Mouse (Mus musculus) kidney, embryonic 14.5 days (tissue): ENCODE results near the gene Rab4b. TPM values are rescaled to one million over a fixed set of nuclear protein-coding genes. Genes with fewer than 3 reads are reported as not detected.

Experiments used
- ATAC-seq: fragments of 200-750 bp; cut with Nextera tagmentation; 2 replicates; pipeline ENCODE4 v1.8.0; 2017; ENCODE audit warnings: moderate number of reproducible peaks, mild to moderate bottlenecking, moderate TSS enrichment, moderate library complexity; ENCODE audit not compliant: low FRiP score, low TSS enrichment
- H3K27ac ChIP-seq: fragments of 300-500 bp; sonication (generic); 2 replicates; pipeline ENCODE4 v1.5.1; 2014; ENCODE audit warnings: low read depth, mild to moderate bottlenecking, low read length, moderate library complexity, mixed read lengths
- H3K27me3 ChIP-seq: fragments of 300-500 bp; sonication (generic); 2 replicates; pipeline ENCODE4 v1.6.1; 2014; ENCODE audit warnings: mild to moderate bottlenecking, low read length; ENCODE audit not compliant: control insufficient read depth, insufficient read depth
- H3K36me3 ChIP-seq: fragments of 300-500 bp; sonication (generic); 2 replicates; pipeline ENCODE4 v1.6.1; 2014; ENCODE audit warnings: low read length, mixed read lengths; ENCODE audit not compliant: control insufficient read depth, insufficient read depth
- H3K4me1 ChIP-seq: fragments of 300-500 bp; sonication (generic); 2 replicates; pipeline ENCODE4 v1.6.1; 2014; ENCODE audit warnings: low read length, mixed read lengths; ENCODE audit not compliant: control insufficient read depth, insufficient read depth
- H3K4me2 ChIP-seq: fragments of 300-500 bp; sonication (generic); replicated peaks from 2 replicates; pipeline ENCODE4 v1.6.1; 2014; ENCODE audit warnings: low read depth, mild to moderate bottlenecking, low read length
- H3K4me3 ChIP-seq: fragments of 300-500 bp; sonication (generic); 2 replicates; pipeline ENCODE4 v1.5.1; 2014; ENCODE audit warnings: mild to moderate bottlenecking, low read length
- H3K9ac ChIP-seq: fragments of 300-500 bp; sonication (generic); 2 replicates; pipeline ENCODE4 v1.6.1; 2014; ENCODE audit warnings: low read depth, mild to moderate bottlenecking, low read length, moderate library complexity
- H3K9me3 ChIP-seq: fragments of 300-500 bp; sonication (generic); 2 replicates; pipeline ENCODE4 v1.6.1; 2016; ENCODE audit warnings: low read length; ENCODE audit not compliant: control insufficient read depth
- WGBS: fragments of 180-500 bp; shearing (Covaris S2); extraction: QIAGEN DNeasy Blood & Tissue Kit; methylation state at CpG from one replicate; pipeline ENCODE4 v1.1.7; 2014; 5-methylcytosine and 5-hydroxymethylcytosine counted together
- polyA plus RNA-seq: library from polyadenylated mRNA; unstranded; fragments of >200 nt; fragmentation: Nextera tagmentation; extraction: Ambion mirVana; gene quantifications from 2 replicates; pipeline ENCODE4 v1.2.1, GENCODE M21; 2014

Rab4b gene
- polyA plus RNA-seq, 1 experiment from 2014 or later: 51.5 TPM

- Histone ChIP-seq H3K27me3 (no peaks in the 10 kb centered on the region), H3K4me2 (no peak overlapping the region), H3K4me3 (no peak overlapping the region), H3K36me3 (peaks cover 60% of the 10 kb centered on the region), H3K9me3 (no peaks in the 10 kb centered on the region), H3K4me1 (peaks cover 30% of the 10 kb centered on the region), H3K27ac (no peak overlapping the region), H3K9ac (no peak overlapping the region)
- WGBS: 11% methylated on average over 8 of the region's 8 CpGs
- ATAC-seq: peak; percentile 92
These were observed 18.8 kb downstream of the Rab4b start for GRCm38 (mm10) chr7:27159882-27160281.

DNA sequence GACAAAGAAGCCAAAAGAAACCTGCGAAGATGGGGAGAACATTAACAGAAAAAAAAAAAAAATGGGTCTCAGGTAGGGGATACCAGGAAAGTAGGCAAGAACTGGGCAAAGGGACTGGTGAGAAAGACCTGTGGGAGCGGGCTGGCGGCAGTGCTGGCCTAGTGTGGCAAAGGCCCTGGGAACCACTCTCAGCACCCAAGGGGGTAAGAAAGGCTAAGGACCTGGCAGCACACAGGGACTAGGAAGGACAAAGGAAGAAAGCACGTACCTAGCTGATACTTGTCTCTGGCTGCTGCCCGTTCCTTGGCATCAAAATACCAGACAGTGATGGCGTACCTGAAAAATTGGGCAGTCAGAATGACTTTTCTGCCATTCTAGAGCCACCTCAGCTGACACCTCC is 19.4 kb downstream of the Rab4b start:
- H3K36me3 ChIP-seq: peaks cover 54% of the 10 kb centered on the region
- ATAC-seq: no peak

GRCm38 (mm10) chr7:27158171-27158570 is 20.5 kb downstream of the Rab4b start:
- Histone ChIP-seq H3K4me1 (peaks cover 13% of the 10 kb centered on the region; the same call in 1 of the 2 replicates), H3K36me3 (peaks cover 46% of the 10 kb centered on the region), H3K27ac (no peak overlapping the region), H3K4me3 (no peak overlapping the region), H3K4me2 (no peak overlapping the region), H3K27me3 (no peaks in the 10 kb centered on the region), H3K9ac (no peak overlapping the region), H3K9me3 (no peaks in the 10 kb centered on the region)
- ATAC-seq: no peak
- WGBS: 98% methylated on average over 9 of the region's 9 CpGs

More for the DNA sequence above, 19.4 kb downstream of the Rab4b start:
- no peak overlapping the region for H3K9ac ChIP-seq
- WGBS: 88% methylated on average over 6 of the region's 6 CpGs
- no peaks in the 10 kb centered on the region for H3K27me3 ChIP-seq
- H3K4me2 ChIP-seq: no peak overlapping the region
- H3K4me1 ChIP-seq: peaks cover 24% of the 10 kb centered on the region
- no peak overlapping the region for H3K4me3 ChIP-seq
- no peak overlapping the region for H3K27ac ChIP-seq
- H3K9me3 ChIP-seq: no peaks in the 10 kb centered on the region

DNA sequence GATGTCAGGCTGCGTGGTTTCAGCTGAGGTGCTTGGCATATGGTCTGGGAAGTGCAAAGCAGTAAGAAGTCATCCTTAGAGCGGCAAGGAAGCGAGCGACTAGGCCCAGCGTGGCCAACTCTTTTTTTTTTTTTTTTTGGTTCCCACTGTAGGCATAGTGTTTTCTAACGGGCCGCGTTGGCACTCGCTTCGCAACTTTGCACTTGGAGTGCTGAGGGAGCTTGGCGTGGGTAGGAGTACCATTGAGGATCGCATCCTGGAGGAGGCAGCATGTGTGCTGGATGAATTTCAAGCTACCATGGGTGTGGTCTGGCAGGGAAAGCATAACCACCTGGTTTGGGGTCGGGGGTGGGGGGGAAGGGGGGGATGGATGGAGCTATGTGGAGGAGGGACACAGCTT is 22.7 kb downstream of the Rab4b start:
- Histone ChIP-seq H3K9ac (no peak overlapping the region), H3K27ac (no peak overlapping the region), H3K4me2 (no peak overlapping the region), H3K27me3 (no peaks in the 10 kb centered on the region), H3K36me3 (peaks cover 26% of the 10 kb centered on the region), H3K4me3 (no peak overlapping the region), H3K4me1 (0 out of 2 replicates have a peak, but pooled peaks cover 2% of the 10 kb centered on the region), H3K9me3 (no peaks in the 10 kb centered on the region)
- ATAC-seq: no peak
- 84% methylated on average over 13 of the region's 13 CpGs for WGBS

DNA sequence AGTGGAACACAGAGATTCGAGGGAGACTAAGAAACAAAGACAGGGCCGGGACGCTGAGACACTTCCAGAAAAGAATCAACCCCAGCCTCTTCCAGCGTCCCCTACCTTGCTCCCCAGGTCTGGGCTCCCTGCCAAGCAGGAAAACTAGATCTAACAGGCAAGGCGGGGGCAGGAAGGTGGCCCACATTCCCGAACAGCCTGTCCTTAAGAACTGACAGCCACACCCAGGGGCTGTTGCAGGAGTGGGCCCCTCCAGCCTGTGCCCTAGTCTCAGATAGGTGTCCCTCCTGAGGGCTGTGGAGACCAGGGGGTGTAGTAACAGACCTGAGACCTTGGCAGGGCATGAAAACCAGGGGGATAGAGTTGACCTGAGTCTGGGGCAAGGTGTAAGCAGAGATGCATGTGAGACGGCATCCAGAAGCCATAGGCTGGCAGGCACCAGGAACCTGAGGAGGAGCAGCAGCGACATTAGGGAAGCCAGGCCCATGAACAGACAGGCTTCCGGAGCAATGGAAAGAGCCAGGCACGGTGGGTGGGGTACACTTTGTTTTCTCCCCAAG is 25.4 kb downstream of the Rab4b start, which contains the start of gene Cyp2t4:
TSS of gene Cyp2t4 (plus strand) at position 510 of the 560 bp plus-strand sequence.
- 0 out of 2 replicates have a peak, but pooled peaks have one; percentile 18 for ATAC-seq
- H3K4me2 ChIP-seq: no peak within 1 kb of the TSS
- H3K36me3 ChIP-seq: peaks cover 12% of the 10 kb centered on the region
- H3K9me3 ChIP-seq: no peaks in the 10 kb centered on the region
- H3K9ac ChIP-seq: no peak within 1 kb of the TSS
- no peaks in the 10 kb centered on the region for H3K4me1 ChIP-seq
- H3K27me3 ChIP-seq: no peaks in the 10 kb centered on the region
- H3K4me3 ChIP-seq: no peak within 1 kb of the TSS
- no peak within 1 kb of the TSS; the same call in 1 of the 2 replicates for H3K27ac ChIP-seq
- WGBS: 60% methylated on average over 10 of the region's 10 CpGs

GRCm38 (mm10) chr7:27136410-27136996 is 42.2 kb downstream of the Rab4b start:
- Histone ChIP-seq H3K4me3 (no peak overlapping the region), H3K4me1 (no peaks in the 10 kb centered on the region), H3K4me2 (no peak overlapping the region), H3K27me3 (no peaks in the 10 kb centered on the region), H3K36me3 (no peaks in the 10 kb centered on the region), H3K27ac (no peak overlapping the region), H3K9me3 (peaks cover 5% of the 10 kb centered on the region), H3K9ac (no peak overlapping the region)
- WGBS: 33% methylated on average over 8 of the region's 8 CpGs
- ATAC-seq: peak; percentile 56; the same call in 1 of the 2 replicates

GRCm38 (mm10) chr7:27133757-27134156 is 44.9 kb downstream of the Rab4b start:
- WGBS: 81% methylated on average over 4 of the region's 4 CpGs
- H3K27ac ChIP-seq: no peak overlapping the region

GRCm38 (mm10) chr7:27133156-27133555 is 45.5 kb downstream of the Rab4b start:
- H3K4me2 ChIP-seq: no peak overlapping the region; the same call in 1 of the 2 replicates
- 68% methylated on average over 12 of the region's 12 CpGs for WGBS
- no peaks in the 10 kb centered on the region for H3K36me3 ChIP-seq
- H3K27me3 ChIP-seq: no peaks in the 10 kb centered on the region
- no peak overlapping the region for H3K9ac ChIP-seq
- H3K4me1 ChIP-seq: no peaks in the 10 kb centered on the region
- no peak overlapping the region for H3K4me3 ChIP-seq
- H3K9me3 ChIP-seq: peaks cover 2% of the 10 kb centered on the region; the same call in 1 of the 2 replicates
- ATAC-seq: no peak
- no peak overlapping the region for H3K27ac ChIP-seq

More at GRCm38 (mm10) chr7:27133757-27134156, 44.9 kb downstream of the Rab4b start:
- no peaks in the 10 kb centered on the region for H3K27me3 ChIP-seq
- H3K4me3 ChIP-seq: no peak overlapping the region
- H3K36me3 ChIP-seq: no peaks in the 10 kb centered on the region
- peaks cover 2% of the 10 kb centered on the region; the same call in 1 of the 2 replicates for H3K9me3 ChIP-seq
- H3K9ac ChIP-seq: no peak overlapping the region
- no peak for ATAC-seq
- H3K4me2 ChIP-seq: no peak overlapping the region
- H3K4me1 ChIP-seq: no peaks in the 10 kb centered on the region

DNA sequence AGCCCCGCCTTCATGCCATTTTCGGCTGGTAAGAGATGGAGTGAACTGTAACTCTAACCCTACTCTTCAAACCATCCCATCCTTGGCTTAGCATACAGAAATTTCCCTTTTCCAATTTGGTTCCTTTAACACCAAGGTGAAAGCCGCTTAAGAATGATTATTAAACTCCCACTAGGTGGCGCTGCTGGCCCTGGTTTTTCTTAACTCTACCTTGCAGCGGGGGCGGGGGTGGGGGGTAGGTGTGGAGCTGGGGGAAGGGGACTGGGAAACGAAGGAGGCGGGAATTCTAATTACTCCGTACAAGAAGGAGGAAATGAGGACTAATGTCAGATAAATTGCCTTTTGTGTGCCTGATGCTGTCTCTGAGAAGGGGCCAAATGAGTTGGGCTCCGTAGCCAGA is 46.1 kb downstream of the Rab4b start:
- Histone ChIP-seq H3K27me3 (no peaks in the 10 kb centered on the region), H3K9ac (no peak overlapping the region), H3K27ac (no peak overlapping the region), H3K4me1 (no peaks in the 10 kb centered on the region), H3K4me3 (no peak overlapping the region), H3K36me3 (no peaks in the 10 kb centered on the region), H3K9me3 (peaks cover 2% of the 10 kb centered on the region; the same call in 1 of the 2 replicates), H3K4me2 (peak overlapping the region; percentile 3)
- no peak for ATAC-seq
- 10% methylated on average over 10 of the region's 10 CpGs for WGBS
